In the genomic region with DNA sequence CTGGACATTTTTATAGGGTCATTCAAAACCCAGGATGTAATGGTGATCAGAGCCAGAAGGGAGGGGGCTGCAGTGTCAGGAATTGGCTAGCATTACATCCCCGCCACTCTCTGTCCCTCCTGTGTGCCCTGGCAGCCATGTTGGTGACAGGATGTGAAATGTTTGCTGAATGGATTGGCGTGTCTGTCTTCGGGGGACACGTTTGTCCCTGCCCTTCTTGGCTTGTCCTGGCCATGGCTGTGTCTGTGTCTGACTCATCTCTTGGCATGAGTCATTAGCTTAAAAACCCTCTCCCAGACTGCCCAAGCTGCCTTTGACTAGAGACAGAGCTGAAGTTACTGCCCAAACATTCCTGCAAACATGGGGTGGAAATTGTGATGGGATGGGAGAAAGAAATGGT, we compare ENCODE assay signal across 17 mouse cellular contexts. TPM values are rescaled to one million over a fixed set of nuclear protein-coding genes. Genes with fewer than 3 reads are reported as not detected.
DNase-seq lines count a peak whose midpoint lies in the region; ATAC-seq lines count a peak whose summit lies in the region.
"Had no signal": no experiment of that assay in that cellular context is flagged by ENCODE, and none has a peak within 500 bp of the region (broad histone marks: within the 10 kb centered on the region; RNA-seq: fewer than 3 reads in every experiment).

No protein-coding gene starts in this region.

- ATAC-seq in midbrain, embryonic 16.5 days = no peak
- ATAC-seq: forebrain, postnatal 0 days; intestine, postnatal 0 days had no signal

- no peaks in the 10 kb centered on the region for H3K27me3 ChIP-seq in midbrain, embryonic 16.5 days (ENCODE audit: control insufficient read depth, insufficient read depth, low read depth, low read length)
- H3K27me3 ChIP-seq: hindbrain, embryonic 13.5 days; liver, embryonic 13.5 days; megakaryocyte, embryonic 14.5 days had no signal

- WGBS in midbrain, embryonic 16.5 days = 77% methylated on average over 4 of the region's 4 CpGs

- no peaks in the 10 kb centered on the region for H3K36me3 ChIP-seq in midbrain, embryonic 16.5 days (ENCODE audit: control insufficient read depth, insufficient read depth, low read length)
- H3K36me3 ChIP-seq: G1E; hindbrain, embryonic 13.5 days; liver, embryonic 13.5 days had no signal

- H3K4me3 ChIP-seq in midbrain, embryonic 16.5 days (ENCODE audit: low read depth, low read length) = no peak overlapping the region
- H3K4me3 ChIP-seq: hindbrain, embryonic 13.5 days; liver, embryonic 13.5 days; megakaryocyte, embryonic 14.5 days had no signal

- DNase-seq in embryo, embryonic 10.5 days (ENCODE audit: low spot score) = peak; percentile 32
- no peak for DNase-seq in embryo, embryonic 11 days
- DNase-seq in left cerebral cortex, postnatal 4 days = peak; percentile 10
- DNase-seq in left cerebral cortex, adult 11 months (ENCODE audit: low spot score) = no peak
- DNase-seq in adrenal gland, postnatal 10 days = peak; percentile 32
- DNase-seq in lung, postnatal 36 days = peak; percentile 5
- no peak for DNase-seq in ovary, postnatal 10 days (ENCODE audit: low spot score)
- DNase-seq: B cell, adult 2 months; forebrain, postnatal 0 days; liver, embryonic 13.5 days; thymus, adult 2 months had no signal

- H3K4me2 ChIP-seq in midbrain, embryonic 16.5 days (ENCODE audit: low read length) = no peak overlapping the region
- H3K4me2 ChIP-seq: hindbrain, embryonic 13.5 days; liver, embryonic 13.5 days had no signal

- no peaks in the 10 kb centered on the region for H3K4me1 ChIP-seq in midbrain, embryonic 16.5 days (ENCODE audit: control insufficient read depth, insufficient read depth, low read length)
- H3K4me1 ChIP-seq: hindbrain, embryonic 13.5 days; liver, embryonic 13.5 days; megakaryocyte, embryonic 14.5 days had no signal

- H3K9me3 ChIP-seq in midbrain, embryonic 16.5 days (replicated peaks; ENCODE audit: control insufficient read depth, low read length, poor library complexity, severe bottlenecking) = no peaks in the 10 kb centered on the region
- H3K9me3 ChIP-seq: G1E; hindbrain, embryonic 13.5 days; liver, embryonic 13.5 days; megakaryocyte, embryonic 14.5 days had no signal

- intact Hi-C loops in left cerebral cortex, postnatal 4 days (cut with DNase I) = no loop called here

- no peak overlapping the region for H3K9ac ChIP-seq in midbrain, embryonic 16.5 days (ENCODE audit: low read depth, low read length)
- H3K9ac ChIP-seq: forebrain, postnatal 0 days; hindbrain, embryonic 13.5 days; liver, embryonic 13.5 days had no signal

- H3K27ac ChIP-seq in midbrain, embryonic 16.5 days (ENCODE audit: low read length) = no peak overlapping the region
- H3K27ac ChIP-seq: hindbrain, embryonic 13.5 days; liver, embryonic 13.5 days had no signal

RNA-seq across cellular contexts. Expression of a gene that starts 32.3 kb away (rescaled TPM):
- under 1 TPM; 0.50 to 0.79 TPM for total RNA-seq in left cerebral cortex, postnatal 4 days (2021)
- not detected for total RNA-seq in adrenal gland, postnatal 10 days (2021)
- polyA plus RNA-seq in midbrain, embryonic 16.5 days (2015; fragmentation: Nextera tagmentation; extraction: Ambion mirVana) = 0.85 and 1.2 TPM in 2 replicates
- total RNA-seq: forebrain, postnatal 0 days; G1E; heart, adult 18-20 months had no signal
- polyA plus RNA-seq: G1E; intestine, postnatal 0 days had no signal

RNA-seq across cellular contexts. Expression of a gene that starts 33.6 kb away (rescaled TPM):
- under 1 TPM; 0.52 to 0.56 TPM for total RNA-seq in left cerebral cortex, postnatal 4 days (2021)
- under 1 TPM; 0.55 to 0.84 TPM for total RNA-seq in adrenal gland, postnatal 10 days (2021)
- polyA plus RNA-seq in midbrain, embryonic 16.5 days (2015; fragmentation: Nextera tagmentation; extraction: Ambion mirVana) = 0.67 and 1.6 TPM in 2 replicates
- polyA plus RNA-seq: G1E had no signal

Comparison
In these comparisons a context has a peak if more than half of its experiments do, and no peak if none do; other contexts are left out.
1. DNase-seq: peak in embryo, embryonic 10.5 days (single experiment), left cerebral cortex, postnatal 4 days (single experiment), adrenal gland, postnatal 10 days (single experiment) and lung, postnatal 36 days (single experiment); none in embryo, embryonic 11 days (single experiment), left cerebral cortex, adult 11 months (single experiment) and ovary, postnatal 10 days (single experiment).